Mouse (Mus musculus) left cerebral cortex, adult 6 months (tissue): Measurements from ENCODE around the gene Pcnx4. TPM values are rescaled to one million over a fixed set of nuclear protein-coding genes. Genes with fewer than 3 reads are reported as not detected.

ENCODE experiments used
- long read RNA-seq, 2 experiments: library from polyadenylated mRNA; unstranded; transcript quantifications; one replicate each; pipeline ENCODE4 v2.0.0; 2019 to 2020
- polyA plus RNA-seq: library from polyadenylated mRNA; unstranded; fragments of <200 nt; fragmentation: Nextera tagmentation; gene quantifications from 2 replicates; pipeline ENCODE4 v1.2.3, GENCODE M21; 2021

Gene Pcnx4
- 10.7 and 13.9 TPM in 2 replicates for polyA plus RNA-seq
- long read RNA-seq, experiment 1, full-length matches to known transcripts = 91 of 146 reads
- long read RNA-seq, experiment 1, partial matches to known transcripts = 34 of 146 reads
- long read RNA-seq, experiment 1, other reads (novel, unspliced or antisense) = 21 of 146 reads
- long read RNA-seq, experiment 2, full-length matches to known transcripts = 6 of 38 reads
- long read RNA-seq, experiment 2, partial matches to known transcripts = 29 of 38 reads
- long read RNA-seq, experiment 2, other reads (novel, unspliced or antisense) = 3 of 38 reads

GRCm38 (mm10) chr12:72536021-72536597, at the start of gene Pcnx4:
Pcnx4 (plus strand) TSS chr12:72536383.

Other genes with a start within 250 kb of the Pcnx4 start
- 1,651 and 1,694 TPM in 2 replicates for gene Rtn1, start 127.3 kb upstream of the Pcnx4 start, polyA plus RNA-seq
- 0.96 and 1.4 TPM in 2 replicates for gene Lrrc9, start 94.5 kb upstream of the Pcnx4 start, polyA plus RNA-seq
- not detected in 2 replicates for gene Gm4756, start 113.3 kb downstream of the Pcnx4 start, polyA plus RNA-seq
- gene Dhrs7, start 128.5 kb downstream of the Pcnx4 start, polyA plus RNA-seq = 81.6 and 84.4 TPM in 2 replicates
- gene Ppm1a, start 221.1 kb downstream of the Pcnx4 start, polyA plus RNA-seq = 24.8 and 37.0 TPM in 2 replicates